Mouse (Mus musculus): ENCODE results near the gene Oip5. TPM values are rescaled to one million over a fixed set of nuclear protein-coding genes. Genes with fewer than 3 reads are reported as not detected.
"Not testable (repeated sequence)": the region's sequence is repeated elsewhere in the genome, so short reads cannot be mapped to it uniquely, and the experiment has no call there.

Oip5 gene
- polyA plus RNA-seq, 1 experiment from 2014 or later = 3.1 TPM

DNA sequence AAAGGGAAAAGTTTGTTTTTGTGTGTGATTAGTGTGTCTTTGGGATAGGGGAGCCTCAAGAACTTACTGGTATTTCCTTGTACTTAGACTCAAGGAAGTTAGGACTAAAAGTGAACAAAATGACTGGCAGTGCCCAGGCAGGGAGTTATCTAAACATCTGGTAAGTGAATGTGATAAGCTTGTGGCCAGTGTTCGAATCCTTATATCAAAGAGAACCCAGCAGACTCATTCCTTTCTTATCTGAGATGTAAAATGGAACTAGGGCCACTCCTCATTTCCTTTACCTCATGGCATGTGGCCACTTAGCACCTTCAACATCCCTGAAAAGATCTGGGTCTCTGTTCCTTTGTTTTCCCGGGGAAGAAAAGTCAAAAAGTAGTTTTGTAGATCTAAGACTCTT, 14.4 kb downstream of the Oip5 start:
- no peaks in the 10 kb centered on the region for H3K9me3 ChIP-seq
- H3K36me3 ChIP-seq (replicated peaks) = peaks cover 28% of the 10 kb centered on the region; the same call in 1 of the 2 replicates
- H3K27me3 ChIP-seq (replicated peaks) = no peaks in the 10 kb centered on the region
- no peak overlapping the region for H3K9ac ChIP-seq
- no peak overlapping the region for H3K27ac ChIP-seq
- no peak overlapping the region for H3K4me2 ChIP-seq
- WGBS = 86% methylated on average over 2 of the region's 2 CpGs
- peaks cover 16% of the 10 kb centered on the region for H3K4me1 ChIP-seq
- no peak for ATAC-seq (replicated peaks)
- no peak overlapping the region for H3K4me3 ChIP-seq

DNA sequence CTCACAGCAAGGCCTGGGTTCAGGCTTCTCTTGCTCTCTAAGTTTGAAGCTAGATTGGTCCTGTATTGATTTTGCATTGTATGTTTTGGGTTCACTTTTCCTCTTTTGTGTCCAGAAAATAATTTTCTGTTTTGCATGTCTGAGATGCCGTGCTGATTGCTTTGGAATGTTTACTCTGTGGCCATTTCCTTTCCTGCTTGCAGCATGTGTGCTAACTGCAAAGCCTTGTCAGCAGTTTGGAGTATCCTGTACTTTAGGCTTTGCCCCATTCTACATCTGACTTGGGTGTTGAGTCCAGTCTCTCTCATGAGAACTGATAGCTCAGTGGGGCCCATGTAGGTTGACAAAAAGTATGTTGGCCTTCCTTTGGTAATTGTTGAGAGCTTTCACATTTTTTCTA, 15.8 kb downstream of the Oip5 start:
- Histone ChIP-seq H3K4me2 (no peak overlapping the region), H3K9ac (no peak overlapping the region), H3K36me3 (replicated peaks) (peaks cover 23% of the 10 kb centered on the region; the same call in 1 of the 2 replicates), H3K27ac (no peak overlapping the region), H3K4me1 (peaks cover 16% of the 10 kb centered on the region), H3K4me3 (no peak overlapping the region), H3K27me3 (replicated peaks) (no peaks in the 10 kb centered on the region), H3K9me3 (no peaks in the 10 kb centered on the region)
- ATAC-seq (replicated peaks) = no peak
- 85% methylated on average over 1 of the region's 1 CpGs for WGBS

DNA sequence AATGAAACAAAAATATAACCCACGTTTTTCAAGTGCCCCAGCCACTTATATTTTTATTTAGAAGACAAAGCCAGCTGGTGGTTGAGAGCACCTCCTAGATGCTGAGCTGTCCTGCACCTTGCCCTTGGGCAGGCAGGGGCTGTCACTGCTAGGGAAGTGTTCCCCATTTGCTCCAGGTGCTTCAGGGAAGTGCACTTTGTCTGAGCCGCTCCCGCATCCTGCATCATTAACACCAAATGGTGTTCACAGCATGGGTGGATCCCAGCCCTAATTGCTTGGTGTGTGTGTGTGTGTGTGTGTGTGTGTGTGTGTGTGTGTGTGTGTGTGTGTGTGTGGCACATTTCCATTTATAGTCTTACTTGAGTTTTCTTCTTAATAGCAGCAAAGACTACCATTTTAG, 16.7 kb downstream of the Oip5 start:
- not testable (repeated sequence) for ATAC-seq (replicated peaks); H3K9me3 ChIP-seq; H3K4me3 ChIP-seq; H3K9ac ChIP-seq; H3K27me3 ChIP-seq (replicated peaks); H3K4me2 ChIP-seq; H3K27ac ChIP-seq
- WGBS = 76% methylated on average over 3 of the region's 3 CpGs
- H3K4me1 ChIP-seq = peaks cover 22% of the 10 kb centered on the region
- H3K36me3 ChIP-seq (replicated peaks) = peaks cover 23% of the 10 kb centered on the region

DNA sequence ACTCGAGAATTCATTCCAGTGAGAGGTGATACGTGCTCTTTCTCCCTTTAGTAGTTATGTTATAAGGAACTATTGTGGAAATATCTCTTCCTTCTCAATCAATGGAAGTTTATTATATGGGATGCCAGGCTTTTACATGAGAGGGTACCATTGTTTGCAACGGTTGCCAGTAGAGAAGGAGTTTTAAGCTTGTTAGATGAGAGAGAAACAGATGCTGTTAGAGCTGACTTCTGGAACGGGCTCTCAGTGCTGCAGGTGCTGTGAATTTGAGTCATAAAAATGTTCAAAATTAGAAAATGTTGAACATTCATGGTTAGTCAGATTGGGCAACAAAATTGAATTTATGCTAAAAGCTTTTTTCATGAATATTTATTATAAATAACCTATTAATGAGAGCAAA, 17.2 kb downstream of the Oip5 start:
- Histone ChIP-seq H3K4me2 (no peak overlapping the region), H3K4me1 (peaks cover 27% of the 10 kb centered on the region), H3K9ac (no peak overlapping the region), H3K9me3 (no peaks in the 10 kb centered on the region), H3K27ac (no peak overlapping the region), H3K36me3 (replicated peaks) (peaks cover 19% of the 10 kb centered on the region), H3K4me3 (no peak overlapping the region), H3K27me3 (replicated peaks) (no peaks in the 10 kb centered on the region)
- WGBS = 85% methylated on average over 4 of the region's 4 CpGs
- no peak for ATAC-seq (replicated peaks)

DNA sequence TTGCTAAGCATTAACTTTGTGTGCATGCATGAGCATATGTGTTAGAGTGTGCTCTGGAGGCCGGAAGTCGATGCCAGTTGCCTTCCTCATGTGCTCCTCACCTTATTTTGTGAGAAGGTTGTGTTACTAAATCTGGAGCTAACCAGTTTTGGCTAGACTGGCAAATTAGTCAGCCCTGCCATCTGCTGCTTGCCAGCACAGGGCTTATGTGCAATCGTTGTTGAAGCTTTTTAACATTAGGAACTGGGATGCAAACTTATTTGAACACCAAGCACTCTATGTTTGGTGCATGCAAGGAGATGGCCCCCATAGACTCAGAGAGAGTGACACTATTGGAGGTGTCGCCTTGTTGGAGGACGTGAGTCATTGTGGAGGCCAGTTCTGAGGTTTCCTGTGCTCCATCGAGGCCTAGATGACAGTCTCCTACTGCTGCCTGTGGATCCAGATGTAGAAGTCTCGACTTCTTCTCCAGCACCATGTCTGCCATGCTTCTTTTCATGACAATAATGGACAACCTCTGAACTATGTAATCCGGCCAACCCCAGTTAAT, 21.4 kb downstream of the Oip5 start:
- H3K4me2 ChIP-seq = no peak overlapping the region
- no peaks in the 10 kb centered on the region for H3K9me3 ChIP-seq
- no peak overlapping the region for H3K9ac ChIP-seq
- H3K27ac ChIP-seq = no peak overlapping the region
- no peak for ATAC-seq (replicated peaks)
- H3K36me3 ChIP-seq (replicated peaks) = peaks cover 19% of the 10 kb centered on the region
- WGBS = 92% methylated on average over 8 of the region's 8 CpGs
- H3K27me3 ChIP-seq (replicated peaks) = no peaks in the 10 kb centered on the region
- no peak overlapping the region for H3K4me3 ChIP-seq
- H3K4me1 ChIP-seq = peaks cover 35% of the 10 kb centered on the region

DNA sequence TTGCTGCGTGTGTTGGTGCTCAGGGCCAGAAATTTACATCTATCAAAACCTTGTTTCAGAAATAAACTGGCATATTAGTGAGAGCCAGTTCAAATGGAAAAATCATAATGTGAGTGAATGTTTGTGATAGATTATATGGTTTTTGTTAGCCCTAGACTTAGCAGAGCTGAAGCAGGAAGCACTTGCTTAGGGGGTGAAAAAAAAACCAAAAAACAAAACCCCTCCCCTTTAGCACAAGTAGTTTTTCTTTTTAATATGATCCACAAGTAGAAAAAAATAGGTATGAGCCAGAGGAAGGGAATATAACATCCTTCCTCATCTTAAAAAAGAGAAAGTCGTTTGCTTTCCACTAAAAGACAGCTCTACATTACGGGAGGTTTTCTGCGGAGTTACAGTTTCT, 23.0 kb downstream of the Oip5 start:
- Histone ChIP-seq H3K36me3 (replicated peaks) (peaks cover 14% of the 10 kb centered on the region), H3K4me1 (peaks cover 27% of the 10 kb centered on the region), H3K27ac (no peak overlapping the region), H3K9me3 (no peaks in the 10 kb centered on the region), H3K4me3 (peak overlapping the region; percentile 56), H3K9ac (peak overlapping the region; percentile 66), H3K4me2 (peak overlapping the region; percentile 63), H3K27me3 (replicated peaks) (no peaks in the 10 kb centered on the region)
- no peak for ATAC-seq (replicated peaks)
- 47% methylated on average over 4 of the region's 4 CpGs for WGBS

DNA sequence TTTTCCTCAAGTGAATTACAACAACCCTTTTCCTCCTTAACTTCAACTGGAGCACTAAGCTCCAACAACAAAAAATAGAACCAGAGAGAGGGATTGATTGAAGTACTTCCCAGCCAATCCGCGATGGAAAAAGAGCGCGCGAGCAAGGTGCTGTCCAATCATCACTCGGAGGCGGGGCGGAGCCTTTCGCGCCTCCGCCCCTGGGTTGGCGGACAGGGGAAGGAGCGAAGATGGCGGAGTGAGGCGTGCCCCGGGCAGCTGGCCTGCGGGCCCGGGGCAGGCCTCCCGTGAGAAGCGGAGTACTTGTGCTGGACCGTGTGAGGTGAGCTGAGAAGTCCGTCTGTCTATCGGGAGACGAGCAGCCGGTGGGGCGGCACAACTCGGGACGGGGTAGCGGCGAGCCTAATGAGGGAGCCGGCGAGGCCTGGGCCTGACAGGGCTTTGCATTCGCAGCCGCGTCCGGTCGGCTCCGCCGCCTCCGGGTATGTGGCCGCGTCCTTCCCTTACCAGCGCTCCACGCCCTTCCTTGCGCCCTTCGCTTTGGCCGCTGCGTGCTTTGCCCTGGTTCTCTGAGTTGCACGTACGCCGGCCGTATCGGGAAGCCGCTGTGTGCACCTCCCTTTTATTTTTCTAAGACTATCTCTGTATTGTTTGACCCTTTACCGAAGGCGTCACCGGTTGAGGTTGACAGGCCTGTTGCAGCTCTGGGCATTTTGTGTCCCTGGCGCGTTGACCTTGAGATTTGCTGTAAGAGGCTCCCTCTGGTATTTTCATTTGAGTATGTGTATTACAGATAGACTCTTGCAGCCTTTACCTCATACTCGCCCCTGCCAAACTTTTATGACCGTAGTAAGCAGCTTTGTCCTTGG, 23.9 kb downstream of the Oip5 start:
- WGBS = under 1% methylated on average over 61 of the region's 61 CpGs
- H3K9me3 ChIP-seq = no peaks in the 10 kb centered on the region
- peaks cover 9% of the 10 kb centered on the region for H3K36me3 ChIP-seq (replicated peaks)
- H3K9ac ChIP-seq = peak overlapping the region; percentile 66
- ATAC-seq (replicated peaks) = peak; percentile 99
- H3K4me3 ChIP-seq = peak overlapping the region; percentile 56
- peaks cover 25% of the 10 kb centered on the region for H3K4me1 ChIP-seq
- H3K4me2 ChIP-seq = peak overlapping the region; percentile 63
- no peaks in the 10 kb centered on the region for H3K27me3 ChIP-seq (replicated peaks)
- H3K27ac ChIP-seq = peak overlapping the region; percentile 71

DNA sequence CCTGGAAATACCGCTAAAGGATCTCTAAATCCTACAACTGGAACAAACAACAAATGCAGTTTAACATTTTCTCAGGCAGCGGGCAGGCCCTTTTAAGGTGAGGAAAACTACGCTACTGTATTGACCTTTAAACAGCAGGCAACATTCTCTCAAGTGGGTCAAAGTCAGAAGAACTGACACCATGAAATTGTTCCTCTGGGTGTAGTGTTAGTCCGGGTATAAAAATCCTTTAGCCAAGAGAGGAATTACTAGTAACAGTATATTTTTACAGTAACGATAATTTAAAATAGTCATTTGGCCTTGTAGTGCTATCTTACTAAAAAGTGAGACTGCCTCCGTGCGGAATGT, 24.5 kb downstream of the Oip5 start:
- H3K27ac ChIP-seq = peak overlapping the region; percentile 71
- WGBS = 6% methylated on average over 7 of the region's 7 CpGs
- H3K9ac ChIP-seq = no peak overlapping the region

DNA sequence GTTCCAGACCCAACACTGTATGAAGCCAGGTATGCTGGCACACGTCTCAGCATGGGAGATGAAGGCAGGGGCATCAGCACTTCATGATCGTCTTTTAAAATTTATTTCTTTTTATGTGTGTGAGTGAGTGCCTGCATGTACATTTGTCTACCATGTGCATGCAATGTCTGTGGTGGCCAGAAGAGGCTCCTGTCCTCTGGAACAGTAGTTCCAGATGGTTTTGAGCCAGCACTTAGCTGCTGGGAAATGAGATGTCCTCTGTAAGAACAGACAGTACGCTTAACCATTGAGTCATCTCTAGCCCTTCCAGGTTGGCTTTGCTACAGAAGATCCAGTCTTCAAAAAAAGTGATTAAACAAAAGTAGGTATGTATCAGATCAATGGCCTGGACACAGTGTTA, 27.0 kb downstream of the Oip5 start:
- WGBS = 95% methylated on average over 3 of the region's 3 CpGs
- ATAC-seq (replicated peaks) = no peak
- H3K9ac ChIP-seq = no peak overlapping the region

More for the DNA sequence above, 24.5 kb downstream of the Oip5 start:
- Histone ChIP-seq H3K4me3 (peak overlapping the region; percentile 56), H3K36me3 (replicated peaks) (peaks cover 6% of the 10 kb centered on the region), H3K4me2 (peak overlapping the region; percentile 48), H3K27me3 (replicated peaks) (no peaks in the 10 kb centered on the region), H3K4me1 (peaks cover 25% of the 10 kb centered on the region), H3K9me3 (no peaks in the 10 kb centered on the region)
- ATAC-seq (replicated peaks) = peak; percentile 38

DNA sequence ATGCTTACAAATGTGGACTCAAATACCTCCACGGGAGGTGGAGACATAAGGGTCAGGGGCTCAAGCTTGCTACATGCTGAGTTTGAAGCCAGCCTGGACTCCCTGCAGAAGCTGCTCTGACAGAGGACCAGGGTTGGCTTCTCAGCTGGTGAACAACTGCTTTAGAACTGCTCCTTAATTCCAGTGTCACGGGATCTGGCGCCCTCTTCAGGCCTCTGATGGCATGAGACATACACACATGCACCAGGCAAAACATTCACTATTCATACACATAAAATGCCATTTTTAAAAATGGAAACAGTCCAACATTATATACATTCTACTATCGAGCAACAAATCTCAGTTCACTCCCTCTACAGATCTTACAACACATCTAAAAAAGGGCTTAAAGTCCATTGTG, 30.9 kb downstream of the Oip5 start:
- Histone ChIP-seq H3K4me1 (no peaks in the 10 kb centered on the region), H3K36me3 (replicated peaks) (no peaks in the 10 kb centered on the region; the same call in 1 of the 2 replicates), H3K9me3 (no peaks in the 10 kb centered on the region), H3K4me3 (no peak overlapping the region), H3K9ac (no peak overlapping the region), H3K27me3 (replicated peaks) (no peaks in the 10 kb centered on the region), H3K27ac (no peak overlapping the region), H3K4me2 (no peak overlapping the region)
- 14% methylated on average over 4 of the region's 4 CpGs for WGBS
- ATAC-seq (replicated peaks) = no peak

More for the DNA sequence above, 27.0 kb downstream of the Oip5 start:
- Histone ChIP-seq H3K9me3 (no peaks in the 10 kb centered on the region), H3K36me3 (replicated peaks) (no peaks in the 10 kb centered on the region; the same call in none of the 2 replicates), H3K4me1 (peaks cover 17% of the 10 kb centered on the region), H3K27ac (no peak overlapping the region), H3K4me3 (no peak overlapping the region), H3K4me2 (no peak overlapping the region), H3K27me3 (replicated peaks) (no peaks in the 10 kb centered on the region)

DNA sequence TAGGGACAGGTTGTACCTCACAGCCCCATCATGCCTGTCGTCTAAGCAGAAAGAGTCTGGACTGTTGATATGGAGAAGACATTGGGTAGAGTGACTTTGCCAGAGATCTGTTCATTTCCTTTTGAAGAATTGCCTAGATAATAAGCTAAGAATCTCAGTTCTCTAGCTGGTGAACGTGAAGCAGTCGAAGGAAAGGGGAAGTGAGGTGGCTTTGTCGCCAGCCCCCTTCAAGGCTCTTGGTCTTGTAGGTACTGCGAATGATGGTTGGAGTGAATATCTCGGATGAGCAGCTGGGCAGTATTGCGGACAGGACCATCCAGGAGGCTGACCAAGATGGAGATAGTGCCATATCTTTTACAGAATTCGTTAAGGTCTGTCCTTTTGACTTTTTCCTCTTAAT, 34.0 kb downstream of the Oip5 start:
- H3K4me2 ChIP-seq = no peak overlapping the region
- H3K36me3 ChIP-seq (replicated peaks) = no peaks in the 10 kb centered on the region; the same call in none of the 2 replicates
- no peaks in the 10 kb centered on the region for H3K9me3 ChIP-seq
- ATAC-seq (replicated peaks) = no peak
- no peak overlapping the region for H3K27ac ChIP-seq
- H3K27me3 ChIP-seq (replicated peaks) = no peaks in the 10 kb centered on the region
- no peaks in the 10 kb centered on the region for H3K4me1 ChIP-seq
- 92% methylated on average over 8 of the region's 8 CpGs for WGBS
- no peak overlapping the region for H3K9ac ChIP-seq
- H3K4me3 ChIP-seq = no peak overlapping the region

DNA sequence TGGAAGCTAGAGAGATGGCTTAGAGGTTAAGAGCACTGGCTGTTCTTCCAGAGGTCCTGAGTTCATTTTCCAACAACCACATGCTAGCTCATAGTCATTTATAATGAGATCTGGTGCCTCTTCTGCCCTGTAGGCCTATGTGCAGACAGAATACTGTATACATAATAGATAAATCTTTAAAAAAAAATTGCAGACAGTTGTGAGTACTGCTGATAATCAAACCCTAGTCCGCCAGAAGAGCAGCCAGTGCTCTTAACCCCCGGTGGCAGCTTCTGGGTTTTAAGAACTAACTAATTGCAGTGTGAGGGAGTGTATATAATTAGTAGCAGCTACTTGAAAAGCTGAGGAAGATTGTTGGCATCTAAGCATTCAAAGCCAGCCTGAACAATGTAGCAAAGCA, 34.8 kb downstream of the Oip5 start:
- Histone ChIP-seq H3K4me2 (no peak overlapping the region), H3K9me3 (no peaks in the 10 kb centered on the region), H3K27ac (no peak overlapping the region), H3K9ac (no peak overlapping the region), H3K4me1 (no peaks in the 10 kb centered on the region), H3K27me3 (replicated peaks) (no peaks in the 10 kb centered on the region), H3K36me3 (replicated peaks) (no peaks in the 10 kb centered on the region; the same call in none of the 2 replicates), H3K4me3 (no peak overlapping the region)
- no peak for ATAC-seq (replicated peaks)
- 59% methylated on average over 2 of the region's 2 CpGs for WGBS

DNA sequence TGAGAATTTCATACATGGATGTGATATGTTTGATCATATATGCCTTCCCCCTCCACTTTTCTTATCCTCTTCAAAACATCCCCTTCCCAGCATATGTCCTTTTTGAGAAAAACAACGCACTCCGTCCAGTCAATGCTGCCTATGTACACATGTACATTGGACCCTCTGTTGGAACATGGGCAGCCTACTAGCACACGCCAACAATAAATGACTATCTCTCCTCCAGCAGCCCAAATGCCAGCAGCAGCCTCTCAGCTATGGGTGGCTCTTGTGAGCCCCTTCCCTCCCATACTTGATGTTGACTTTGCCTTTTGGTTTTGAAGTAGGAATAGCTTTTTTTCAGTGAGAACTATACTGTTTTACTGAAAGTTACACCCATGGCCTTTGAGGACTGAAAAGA, 36.7 kb downstream of the Oip5 start:
- no peaks in the 10 kb centered on the region for H3K27me3 ChIP-seq (replicated peaks)
- H3K27ac ChIP-seq = no peak overlapping the region
- H3K4me2 ChIP-seq = no peak overlapping the region
- H3K4me1 ChIP-seq = no peaks in the 10 kb centered on the region
- ATAC-seq (replicated peaks) = no peak
- H3K36me3 ChIP-seq (replicated peaks) = no peaks in the 10 kb centered on the region; the same call in 1 of the 2 replicates
- H3K9me3 ChIP-seq = no peaks in the 10 kb centered on the region
- WGBS = 93% methylated on average over 3 of the region's 3 CpGs
- H3K9ac ChIP-seq = no peak overlapping the region
- H3K4me3 ChIP-seq = no peak overlapping the region
